Mouse (Mus musculus): ENCODE data around the gene Tcf3. TPM values are rescaled to one million over a fixed set of nuclear protein-coding genes. Genes with fewer than 3 reads are reported as not detected.

Tcf3 gene
- 34.1 and 34.5 TPM in 2 replicates for polyA plus RNA-seq (2015; fragmentation: Nextera tagmentation; extraction: Ambion mirVana)

DNA sequence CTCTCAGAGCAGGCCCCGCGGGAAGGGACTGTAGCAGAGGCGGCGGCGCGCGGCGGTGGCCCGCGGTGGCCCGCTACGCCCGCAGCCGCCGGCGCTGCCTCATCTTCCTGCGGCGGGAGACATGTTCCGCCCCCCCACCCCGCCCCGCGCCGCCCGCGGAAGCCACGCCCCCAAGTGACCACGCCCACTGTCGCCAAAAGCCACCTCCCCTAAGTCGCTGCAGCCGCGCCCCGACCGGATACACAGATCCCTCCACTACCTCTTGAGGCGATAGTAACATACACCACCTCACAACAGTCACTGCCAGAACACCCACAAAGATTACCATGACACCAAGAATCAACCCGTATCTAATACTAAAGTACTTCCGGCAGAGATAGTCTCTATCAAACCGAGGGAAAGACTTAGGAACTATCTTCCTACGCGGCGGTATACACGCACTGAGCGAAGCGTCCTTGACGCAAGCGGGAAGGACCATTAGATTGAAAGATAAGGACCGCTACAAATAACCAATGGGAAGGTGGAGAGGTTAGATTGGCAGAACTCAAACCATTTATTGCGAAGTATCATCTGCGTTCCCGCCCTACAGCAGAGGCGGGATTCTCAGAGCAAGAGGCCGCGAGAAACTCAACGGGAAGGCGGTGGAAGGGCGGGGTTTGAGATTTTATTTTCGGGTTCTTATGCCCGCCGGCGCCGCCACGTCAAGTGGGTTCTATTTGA lies at the start of gene Tcf3:
Gene Tcf3, minus strand, starts transcription at position 135 of the 720 bp plus-strand sequence.
- peak within 1 kb of the TSS; percentile 99 for H3K4me3 ChIP-seq (ENCODE audit: low read depth, low read length)
- peak within 1 kb of the TSS; percentile 87 for H3K27ac ChIP-seq (ENCODE audit: low read depth, low read length)
- H3K27me3 ChIP-seq (replicated peaks; ENCODE audit: control insufficient read depth, insufficient read depth, low read length), result no peaks in the 10 kb centered on the region
- H3K9ac ChIP-seq (ENCODE audit: low read depth, low read length), result peak within 1 kb of the TSS; percentile 92
- WGBS, result under 1% methylated on average over 60 of the region's 61 CpGs
- H3K36me3 ChIP-seq (ENCODE audit: control insufficient read depth, insufficient read depth), result peaks cover 11% of the 10 kb centered on the region; the same call in 1 of the 2 replicates
- 0 out of 2 replicates have a peak, but pooled peaks have one; percentile 5 for TF ChIP-seq CTCF (IDR thresholded peaks at IDR 0.05; ENCODE audit: low read depth)
- H3K4me2 ChIP-seq (replicated peaks; ENCODE audit: low read depth), result peak within 1 kb of the TSS; percentile 82
- ATAC-seq, result peak; percentile 89
- H3K4me1 ChIP-seq (replicated peaks; ENCODE audit: control insufficient read depth, insufficient read depth, low read length), result peaks cover 18% of the 10 kb centered on the region
- H3K9me3 ChIP-seq (ENCODE audit: control insufficient read depth), result no peaks in the 10 kb centered on the region

- Histone ChIP-seq H3K9me3 (ENCODE audit: control insufficient read depth) (no peaks in the 10 kb centered on the region), H3K4me1 (replicated peaks; ENCODE audit: control insufficient read depth, insufficient read depth, low read length) (no peaks in the 10 kb centered on the region), H3K4me3 (ENCODE audit: low read depth, low read length) (no peak overlapping the region), H3K27ac (ENCODE audit: low read depth, low read length) (no peak overlapping the region), H3K27me3 (replicated peaks; ENCODE audit: control insufficient read depth, insufficient read depth, low read length) (peaks cover 27% of the 10 kb centered on the region), H3K4me2 (replicated peaks; ENCODE audit: low read depth) (no peak overlapping the region), H3K36me3 (ENCODE audit: control insufficient read depth, insufficient read depth) (no peaks in the 10 kb centered on the region), H3K9ac (ENCODE audit: low read depth, low read length) (no peak overlapping the region)
- TF ChIP-seq CTCF (IDR thresholded peaks at IDR 0.05; ENCODE audit: low read depth), result no peak
- WGBS, result 22% methylated on average over 5 of the region's 5 CpGs
- ATAC-seq, result no peak
Measured at GRCm38 (mm10) chr10:80481002-80481401, 47.6 kb upstream of the Tcf3 start.

DNA sequence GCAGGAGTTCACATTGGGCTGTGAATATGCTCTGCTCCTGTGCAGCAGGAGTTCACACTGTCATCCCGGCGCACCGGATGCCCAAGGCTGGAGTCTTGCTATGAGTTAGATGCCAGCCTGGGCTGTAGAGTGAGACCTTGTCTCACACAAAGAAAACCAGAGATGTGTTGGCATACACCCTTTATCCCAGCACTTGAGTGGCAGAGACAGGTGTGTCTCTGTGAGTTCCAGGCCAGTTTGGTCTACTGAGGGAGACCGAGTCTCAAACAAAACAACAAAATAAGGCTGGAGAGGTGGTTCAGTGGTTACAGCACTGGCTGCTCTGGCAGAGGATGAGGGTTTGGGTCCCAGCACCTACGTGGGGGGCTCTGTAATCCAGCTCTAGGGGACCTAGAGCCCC lies 45.1 kb upstream of the Tcf3 start:
- no peak for TF ChIP-seq CTCF (IDR thresholded peaks at IDR 0.05; ENCODE audit: low read depth)
- H3K4me3 ChIP-seq (ENCODE audit: low read depth, low read length), result no peak overlapping the region
- no peak overlapping the region for H3K27ac ChIP-seq (ENCODE audit: low read depth, low read length)
- H3K4me1 ChIP-seq (replicated peaks; ENCODE audit: control insufficient read depth, insufficient read depth, low read length), result no peaks in the 10 kb centered on the region
- H3K36me3 ChIP-seq (ENCODE audit: control insufficient read depth, insufficient read depth), result no peaks in the 10 kb centered on the region
- 88% methylated on average over 5 of the region's 5 CpGs for WGBS
- H3K27me3 ChIP-seq (replicated peaks; ENCODE audit: control insufficient read depth, insufficient read depth, low read length), result peaks cover 14% of the 10 kb centered on the region
- no peak overlapping the region for H3K9ac ChIP-seq (ENCODE audit: low read depth, low read length)
- no peak overlapping the region for H3K4me2 ChIP-seq (replicated peaks; ENCODE audit: low read depth)
- no peaks in the 10 kb centered on the region for H3K9me3 ChIP-seq (ENCODE audit: control insufficient read depth)
- ATAC-seq, result no peak

DNA sequence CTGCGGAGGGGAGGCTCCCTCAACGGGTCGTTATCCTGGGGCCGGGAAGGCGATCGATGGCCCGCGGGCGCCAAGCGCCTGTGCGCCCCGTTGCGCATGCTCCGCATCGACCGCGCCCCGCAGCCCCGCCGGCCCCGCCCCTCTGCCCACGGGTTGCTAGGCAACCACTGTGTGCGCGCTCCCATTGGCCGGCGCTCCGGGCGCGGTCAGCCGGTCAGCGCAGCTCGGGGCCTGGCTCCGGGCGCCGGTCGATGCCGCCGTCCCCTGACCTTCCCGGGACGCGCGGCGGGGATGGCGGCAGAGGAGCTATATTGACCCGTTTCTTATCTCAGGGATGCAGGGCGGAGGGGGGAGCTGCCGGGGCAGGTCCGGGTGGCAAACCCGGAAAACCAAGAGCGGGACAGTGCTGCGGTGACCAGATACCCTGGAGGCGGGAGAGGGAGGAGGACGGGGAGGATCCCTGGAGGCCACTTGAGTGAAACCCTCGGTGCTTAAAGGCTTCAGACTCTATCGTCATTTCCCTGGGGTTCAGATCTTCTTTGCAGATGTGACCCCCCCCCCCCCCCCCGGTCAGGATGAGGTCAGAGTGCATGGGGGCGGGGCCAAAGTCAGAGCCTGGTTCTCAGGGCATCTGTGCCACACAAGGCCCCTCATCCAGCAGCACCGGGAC lies 42.0 kb upstream of the Tcf3 start:
- Histone ChIP-seq H3K27me3 (replicated peaks; ENCODE audit: control insufficient read depth, insufficient read depth, low read length) (peaks cover 16% of the 10 kb centered on the region), H3K9me3 (ENCODE audit: control insufficient read depth) (no peaks in the 10 kb centered on the region), H3K27ac (ENCODE audit: low read depth, low read length) (no peak overlapping the region), H3K9ac (ENCODE audit: low read depth, low read length) (peak overlapping the region; percentile 26; the same call in 1 of the 2 replicates), H3K4me1 (replicated peaks; ENCODE audit: control insufficient read depth, insufficient read depth, low read length) (no peaks in the 10 kb centered on the region), H3K4me3 (ENCODE audit: low read depth, low read length) (peak overlapping the region; percentile 41), H3K36me3 (ENCODE audit: control insufficient read depth, insufficient read depth) (no peaks in the 10 kb centered on the region), H3K4me2 (replicated peaks; ENCODE audit: low read depth) (peak overlapping the region; percentile 73)
- ATAC-seq, result peak; percentile 85
- under 1% methylated on average over 57 of the region's 58 CpGs for WGBS
- no peak for TF ChIP-seq CTCF (IDR thresholded peaks at IDR 0.05; ENCODE audit: low read depth)

DNA sequence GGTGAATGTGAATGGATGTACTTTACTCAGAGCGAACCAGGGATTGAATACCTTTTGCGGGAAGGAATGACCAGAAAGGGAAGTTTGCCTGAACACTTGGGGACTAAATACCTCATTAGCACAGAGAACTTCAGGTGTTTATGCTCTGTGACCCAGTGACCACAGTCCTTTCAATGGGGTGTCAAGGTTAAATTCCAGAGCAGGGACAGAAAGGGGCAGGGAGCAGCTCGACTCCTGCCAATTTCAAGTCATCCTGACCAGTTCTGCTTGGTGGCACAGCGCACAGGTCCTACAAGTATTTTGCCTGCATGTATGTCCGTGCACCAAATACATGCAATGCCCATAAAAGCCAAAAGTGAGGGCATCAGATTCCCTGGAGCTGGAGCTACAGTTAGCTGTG lies 31.6 kb upstream of the Tcf3 start:
- Histone ChIP-seq H3K4me3 (ENCODE audit: low read depth, low read length) (no peak overlapping the region), H3K27me3 (replicated peaks; ENCODE audit: control insufficient read depth, insufficient read depth, low read length) (peaks cover 20% of the 10 kb centered on the region), H3K36me3 (ENCODE audit: control insufficient read depth, insufficient read depth) (no peaks in the 10 kb centered on the region), H3K4me2 (replicated peaks; ENCODE audit: low read depth) (no peak overlapping the region), H3K9ac (ENCODE audit: low read depth, low read length) (no peak overlapping the region), H3K9me3 (ENCODE audit: control insufficient read depth) (no peaks in the 10 kb centered on the region), H3K4me1 (replicated peaks; ENCODE audit: control insufficient read depth, insufficient read depth, low read length) (no peaks in the 10 kb centered on the region), H3K27ac (ENCODE audit: low read depth, low read length) (no peak overlapping the region)
- 70% methylated on average over 5 of the region's 5 CpGs for WGBS
- no peak for ATAC-seq
- no peak for TF ChIP-seq CTCF (IDR thresholded peaks at IDR 0.05; ENCODE audit: low read depth)

GRCm38 (mm10) chr10:80464381-80465035 lies 31.1 kb upstream of the Tcf3 start:
- WGBS, result 21% methylated on average over 19 of the region's 19 CpGs
- no peak overlapping the region for H3K4me2 ChIP-seq (replicated peaks; ENCODE audit: low read depth)
- no peak overlapping the region for H3K27ac ChIP-seq (ENCODE audit: low read depth, low read length)
- H3K4me3 ChIP-seq (ENCODE audit: low read depth, low read length), result no peak overlapping the region
- TF ChIP-seq CTCF (IDR thresholded peaks at IDR 0.05; ENCODE audit: low read depth), result no peak
- peaks cover 20% of the 10 kb centered on the region for H3K27me3 ChIP-seq (replicated peaks; ENCODE audit: control insufficient read depth, insufficient read depth, low read length)
- no peaks in the 10 kb centered on the region for H3K9me3 ChIP-seq (ENCODE audit: control insufficient read depth)
- H3K4me1 ChIP-seq (replicated peaks; ENCODE audit: control insufficient read depth, insufficient read depth, low read length), result no peaks in the 10 kb centered on the region
- no peak for ATAC-seq
- H3K9ac ChIP-seq (ENCODE audit: low read depth, low read length), result no peak overlapping the region
- no peaks in the 10 kb centered on the region for H3K36me3 ChIP-seq (ENCODE audit: control insufficient read depth, insufficient read depth)

All from intestine, postnatal 0 days (tissue).